Mouse (Mus musculus) limb, embryonic 15.5 days (tissue): ENCODE measurements at regions not wholly inside any gene's neighbourhood (a gene's known extent, or its start where the extent isn't known, plus 50 kb on each side); places are given as distances from the start of the nearest gene placed in this dataset.
"Not testable (repeated sequence)": the region's sequence is repeated elsewhere in the genome, so short reads cannot be mapped to it uniquely, and the experiment has no call there.

Experiments
- ATAC-seq: fragments of 200-750 bp; cut with Nextera tagmentation; 2 replicates; pipeline ENCODE4 v1.8.0; 2017; ENCODE audit warnings: low read depth, moderate TSS enrichment; ENCODE audit not compliant: insufficient number of reproducible peaks, low FRiP score, low TSS enrichment
- H3K27ac ChIP-seq: fragments of 300-500 bp; sonication (generic); 2 replicates; pipeline ENCODE4 v1.5.1; 2015; ENCODE audit warnings: moderate library complexity, mild to moderate bottlenecking, inconsistent platforms
- H3K27me3 ChIP-seq: fragments of 300-500 bp; sonication (generic); 2 replicates; pipeline ENCODE4 v1.6.1; 2015; ENCODE audit warnings: inconsistent platforms
- H3K36me3 ChIP-seq: fragments of 300-500 bp; sonication (generic); 2 replicates; pipeline ENCODE4 v1.6.1; 2015; ENCODE audit warnings: inconsistent platforms
- H3K4me1 ChIP-seq: fragments of 300-500 bp; sonication (generic); 2 replicates; pipeline ENCODE4 v1.6.1; 2015; ENCODE audit warnings: inconsistent platforms
- H3K4me2 ChIP-seq: fragments of 300-500 bp; sonication (generic); 2 replicates; pipeline ENCODE4 v1.6.1; 2015; ENCODE audit warnings: mild to moderate bottlenecking, inconsistent platforms
- H3K4me3 ChIP-seq: fragments of 300-500 bp; sonication (generic); 2 replicates; pipeline ENCODE4 v1.5.1; 2015; ENCODE audit warnings: mild to moderate bottlenecking, inconsistent platforms
- H3K9ac ChIP-seq: fragments of 300-500 bp; sonication (generic); 2 replicates; pipeline ENCODE4 v1.6.1; 2015; ENCODE audit warnings: inconsistent platforms
- H3K9me3 ChIP-seq: fragments of 300-500 bp; sonication (generic); 2 replicates; pipeline ENCODE4 v1.6.1; 2016; ENCODE audit warnings: inconsistent platforms
- WGBS: fragments of 180-500 bp; shearing (Covaris S2); methylation state at CpG from one replicate; pipeline ENCODE4 v1.1.7; 2015; 5-methylcytosine and 5-hydroxymethylcytosine counted together

GRCm38 (mm10) chr13:13888847-13889246 lies 65.4 kb upstream of the B3galnt2 start:
- not testable (repeated sequence) for H3K9ac ChIP-seq, H3K27ac ChIP-seq, ATAC-seq, H3K4me1 ChIP-seq, H3K9me3 ChIP-seq, H3K4me3 ChIP-seq, H3K36me3 ChIP-seq, H3K27me3 ChIP-seq, H3K4me2 ChIP-seq
- WGBS = 86% methylated on average over 15 of the region's 15 CpGs

DNA sequence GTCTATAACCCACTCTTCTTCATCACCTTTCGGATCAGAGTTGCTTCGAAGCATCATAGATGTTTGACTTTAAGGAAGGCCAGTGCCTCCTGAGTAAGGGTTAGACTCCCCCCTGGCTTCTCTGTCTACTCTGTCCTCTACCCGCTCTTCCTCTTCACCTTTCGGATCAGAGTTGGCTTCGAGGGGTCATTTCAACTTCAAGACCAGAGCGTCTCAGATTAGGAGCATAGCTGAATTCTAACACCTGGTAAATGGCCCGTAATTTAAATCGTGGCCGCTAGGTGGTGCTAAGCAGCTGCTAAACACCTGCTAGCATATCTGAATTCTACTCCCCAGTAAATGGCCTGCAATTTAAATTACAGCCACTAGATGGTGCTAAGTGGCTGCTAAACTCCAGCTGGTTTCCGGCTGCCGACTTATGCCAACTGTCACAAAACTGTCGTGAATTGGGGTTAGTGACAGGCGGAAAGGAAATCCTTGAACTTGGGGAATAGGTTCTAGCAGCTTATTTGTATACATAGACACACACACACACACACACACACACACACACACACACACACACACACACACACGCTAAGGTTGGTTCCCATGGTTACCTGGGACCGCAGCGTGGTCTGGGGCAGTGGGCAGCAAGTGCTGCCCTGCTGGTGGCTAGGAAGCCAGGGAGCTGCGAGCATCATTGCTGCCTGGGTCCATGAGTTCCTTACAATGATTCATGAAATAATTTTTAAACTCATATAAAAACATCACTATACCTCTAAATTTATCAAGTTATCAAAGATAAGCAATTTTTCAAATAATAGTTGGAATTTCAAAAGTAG lies 64.8 kb upstream of the B3galnt2 start:
- 20% methylated on average over 17 of the region's 17 CpGs for whole genome bisulfite sequencing

GRCm38 (mm10) chr13:13902186-13902585 lies 52.1 kb upstream of the B3galnt2 start:
- H3K4me3 ChIP-seq, H3K9me3 ChIP-seq, H3K36me3 ChIP-seq, H3K4me2 ChIP-seq, H3K4me1 ChIP-seq, H3K27me3 ChIP-seq, ATAC-seq, H3K27ac ChIP-seq, H3K9ac ChIP-seq: not testable (repeated sequence)
- WGBS = 94% methylated on average over 16 of the region's 16 CpGs

More for the DNA sequence above, 64.8 kb upstream of the B3galnt2 start:
- Histone ChIP-seq H3K4me3 (peak overlapping the region; percentile 45), H3K27ac (no peak overlapping the region), H3K4me2 (peak overlapping the region; percentile 39), H3K36me3 (no peaks in the 10 kb centered on the region), H3K9me3 (no peaks in the 10 kb centered on the region), H3K4me1 (no peaks in the 10 kb centered on the region), H3K27me3 (no peaks in the 10 kb centered on the region), H3K9ac (no peak overlapping the region)
- peak; percentile 52; the same call in 1 of the 2 replicates for ATAC-seq
